Mouse (Mus musculus) ovary, postnatal 36 days (tissue): ENCODE results near the gene Snx15.

ENCODE experiments used
- DNase-seq: peaks from one replicate; pipeline ENCODE4 v3.0.0; 2022; ENCODE audit warnings: low spot score, mixed read lengths

Gene Snx15

DNA sequence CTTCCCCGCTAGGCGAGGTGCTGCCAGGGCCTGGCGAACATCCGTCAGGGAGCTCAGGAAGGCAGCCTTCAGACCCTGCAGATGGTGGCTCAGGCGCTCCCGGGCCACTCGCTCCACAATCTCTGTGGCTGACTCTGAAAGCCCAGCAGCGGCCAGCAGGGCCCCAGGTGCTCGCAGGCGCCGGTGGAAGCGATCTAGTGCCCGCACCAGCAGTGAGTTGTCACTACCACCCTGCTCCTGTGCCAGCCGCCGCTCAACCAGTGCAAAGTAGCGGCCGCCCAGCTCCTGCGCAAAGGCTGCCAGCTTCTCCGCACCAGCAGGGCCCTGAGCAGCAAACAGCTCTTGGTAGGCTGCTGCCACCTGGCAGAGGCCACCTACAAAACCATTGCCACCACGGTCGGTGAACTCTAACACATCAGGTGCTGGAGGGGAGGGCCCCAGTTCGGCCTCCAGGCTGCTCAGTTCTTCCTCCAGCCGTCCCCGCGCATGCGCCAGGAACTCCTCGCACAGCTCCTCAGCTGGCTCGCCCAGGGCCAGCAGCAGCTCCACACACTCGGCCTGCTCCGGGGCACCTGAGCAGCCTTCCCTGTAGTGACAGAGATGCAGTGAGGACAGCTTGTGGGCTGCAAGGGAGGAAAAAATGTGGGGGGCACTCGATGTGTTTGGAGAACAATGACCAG, 57.4 kb downstream of the Snx15 start:
- DNase-seq, result no peak

DNA sequence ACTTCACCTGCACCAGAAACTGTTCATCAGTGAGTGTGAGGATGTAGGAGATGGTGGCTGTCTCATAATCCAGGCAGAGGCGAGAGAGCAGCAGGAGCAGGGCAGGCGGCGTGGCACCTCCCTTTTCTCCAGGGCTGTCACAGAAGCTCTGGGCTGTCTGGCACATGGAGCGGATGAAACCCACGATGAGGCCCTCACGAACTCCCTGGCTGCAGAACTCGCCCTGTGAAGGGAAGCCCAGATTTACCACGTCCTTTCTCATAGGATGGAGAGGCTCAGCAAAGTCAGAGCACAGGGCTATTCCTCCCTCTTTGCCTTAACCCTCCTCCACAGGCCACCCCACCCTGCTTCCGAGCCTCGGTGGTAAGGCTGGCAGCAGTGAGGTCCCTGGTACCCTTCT, 58.3 kb downstream of the Snx15 start:
- no peak for DNase-seq
